Mouse (Mus musculus): ENCODE results near the gene Chrna1. TPM values are rescaled to one million over a fixed set of nuclear protein-coding genes. Genes with fewer than 3 reads are reported as not detected.

The Chrna1 gene
- polyA plus RNA-seq, 1 experiment from 2014 or later = 0.18 TPM

GRCm38 (mm10) chr2:73571304-73571703, 8.8 kb downstream of the Chrna1 start:
- H3K36me3 ChIP-seq (ENCODE audit: control insufficient read depth, insufficient read depth, low read length) = no peaks in the 10 kb centered on the region
- DNase-seq (no peak), ATAC-seq (ENCODE audit: low FRiP score, low TSS enrichment) (no peak)
- H3K27me3 ChIP-seq (ENCODE audit: control insufficient read depth, insufficient read depth, low read length) = no peaks in the 10 kb centered on the region
- H3K4me2 ChIP-seq (ENCODE audit: low read length) = no peak overlapping the region
- H3K27ac ChIP-seq (replicated peaks; ENCODE audit: low read depth, low read length) = no peak overlapping the region
- no peaks in the 10 kb centered on the region for H3K9me3 ChIP-seq (ENCODE audit: control insufficient read depth, low read length)
- no peak overlapping the region for H3K9ac ChIP-seq (replicated peaks; ENCODE audit: low read length)
- H3K4me3 ChIP-seq (replicated peaks; ENCODE audit: low read depth, low read length) = no peak overlapping the region
- peaks cover 6% of the 10 kb centered on the region; the same call in 1 of the 2 replicates for H3K4me1 ChIP-seq (ENCODE audit: control insufficient read depth, insufficient read depth, low read length)
- WGBS = 95% methylated on average over 9 of the region's 9 CpGs

GRCm38 (mm10) chr2:73566989-73567605, 13.0 kb downstream of the Chrna1 start:
- DNase-seq = peak; percentile 88
- no peak overlapping the region for H3K9ac ChIP-seq (replicated peaks; ENCODE audit: low read length)
- H3K27me3 ChIP-seq (ENCODE audit: control insufficient read depth, insufficient read depth, low read length) = no peaks in the 10 kb centered on the region
- ATAC-seq (ENCODE audit: low FRiP score, low TSS enrichment) = no peak; the same call in 1 of the 2 replicates
- no peaks in the 10 kb centered on the region for H3K9me3 ChIP-seq (ENCODE audit: control insufficient read depth, low read length)
- WGBS = 25% methylated on average over 8 of the region's 8 CpGs
- no peak overlapping the region for H3K4me3 ChIP-seq (replicated peaks; ENCODE audit: low read depth, low read length)
- H3K4me2 ChIP-seq (ENCODE audit: low read length) = 0 out of 2 replicates have a peak overlapping the region, but pooled peaks have one; percentile 1
- peaks cover 8% of the 10 kb centered on the region; the same call in 1 of the 2 replicates for H3K4me1 ChIP-seq (ENCODE audit: control insufficient read depth, insufficient read depth, low read length)
- no peak overlapping the region for H3K27ac ChIP-seq (replicated peaks; ENCODE audit: low read depth, low read length)
- no peaks in the 10 kb centered on the region for H3K36me3 ChIP-seq (ENCODE audit: control insufficient read depth, insufficient read depth, low read length)

GRCm38 (mm10) chr2:73566162-73566561, 14.0 kb downstream of the Chrna1 start:
- WGBS = 3% methylated on average over 7 of the region's 7 CpGs

GRCm38 (mm10) chr2:73563690-73564089, 16.4 kb downstream of the Chrna1 start:
- H3K27ac ChIP-seq (replicated peaks; ENCODE audit: low read depth, low read length) = no peak overlapping the region
- peaks cover 17% of the 10 kb centered on the region; the same call in 1 of the 2 replicates for H3K4me1 ChIP-seq (ENCODE audit: control insufficient read depth, insufficient read depth, low read length)
- no peaks in the 10 kb centered on the region for H3K9me3 ChIP-seq (ENCODE audit: control insufficient read depth, low read length)
- DNase-seq (no peak), ATAC-seq (ENCODE audit: low FRiP score, low TSS enrichment) (no peak)
- WGBS = 83% methylated on average over 7 of the region's 7 CpGs
- H3K4me3 ChIP-seq (replicated peaks; ENCODE audit: low read depth, low read length) = no peak overlapping the region
- no peaks in the 10 kb centered on the region for H3K27me3 ChIP-seq (ENCODE audit: control insufficient read depth, insufficient read depth, low read length)
- no peak overlapping the region for H3K9ac ChIP-seq (replicated peaks; ENCODE audit: low read length)
- no peaks in the 10 kb centered on the region for H3K36me3 ChIP-seq (ENCODE audit: control insufficient read depth, insufficient read depth, low read length)
- no peak overlapping the region for H3K4me2 ChIP-seq (ENCODE audit: low read length)

More at GRCm38 (mm10) chr2:73566162-73566561, 14.0 kb downstream of the Chrna1 start:
- no peak overlapping the region for H3K27ac ChIP-seq (replicated peaks; ENCODE audit: low read depth, low read length)
- no peak overlapping the region for H3K4me2 ChIP-seq (ENCODE audit: low read length)
- H3K4me3 ChIP-seq (replicated peaks; ENCODE audit: low read depth, low read length) = no peak overlapping the region
- H3K9ac ChIP-seq (replicated peaks; ENCODE audit: low read length) = no peak overlapping the region
- no peaks in the 10 kb centered on the region for H3K9me3 ChIP-seq (ENCODE audit: control insufficient read depth, low read length)
- H3K27me3 ChIP-seq (ENCODE audit: control insufficient read depth, insufficient read depth, low read length) = no peaks in the 10 kb centered on the region
- H3K36me3 ChIP-seq (ENCODE audit: control insufficient read depth, insufficient read depth, low read length) = no peaks in the 10 kb centered on the region
- ATAC-seq (ENCODE audit: low FRiP score, low TSS enrichment) = no peak
- peaks cover 17% of the 10 kb centered on the region; the same call in 1 of the 2 replicates for H3K4me1 ChIP-seq (ENCODE audit: control insufficient read depth, insufficient read depth, low read length)
- peak; percentile 74 for DNase-seq

GRCm38 (mm10) chr2:73562656-73563055, 17.5 kb downstream of the Chrna1 start:
- DNase-seq = no peak
- H3K4me1 ChIP-seq (ENCODE audit: control insufficient read depth, insufficient read depth, low read length) = peaks cover 17% of the 10 kb centered on the region; the same call in 1 of the 2 replicates
- H3K4me2 ChIP-seq (ENCODE audit: low read length) = no peak overlapping the region
- no peaks in the 10 kb centered on the region for H3K36me3 ChIP-seq (ENCODE audit: control insufficient read depth, insufficient read depth, low read length)
- 96% methylated on average over 9 of the region's 9 CpGs for WGBS
- no peaks in the 10 kb centered on the region for H3K27me3 ChIP-seq (ENCODE audit: control insufficient read depth, insufficient read depth, low read length)
- no peak overlapping the region for H3K9ac ChIP-seq (replicated peaks; ENCODE audit: low read length)
- ATAC-seq (ENCODE audit: low FRiP score, low TSS enrichment) = no peak
- no peak overlapping the region for H3K4me3 ChIP-seq (replicated peaks; ENCODE audit: low read depth, low read length)
- H3K9me3 ChIP-seq (ENCODE audit: control insufficient read depth, low read length) = no peaks in the 10 kb centered on the region
- H3K27ac ChIP-seq (replicated peaks; ENCODE audit: low read depth, low read length) = no peak overlapping the region

- Histone ChIP-seq H3K4me3 (replicated peaks; ENCODE audit: low read depth, low read length) (peak overlapping the region; percentile 36), H3K4me2 (ENCODE audit: low read length) (peak overlapping the region; percentile 61), H3K27ac (replicated peaks; ENCODE audit: low read depth, low read length) (no peak overlapping the region), H3K9ac (replicated peaks; ENCODE audit: low read length) (no peak overlapping the region), H3K4me1 (ENCODE audit: control insufficient read depth, insufficient read depth, low read length) (peaks cover 17% of the 10 kb centered on the region; the same call in 1 of the 2 replicates), H3K27me3 (ENCODE audit: control insufficient read depth, insufficient read depth, low read length) (no peaks in the 10 kb centered on the region), H3K36me3 (ENCODE audit: control insufficient read depth, insufficient read depth, low read length) (no peaks in the 10 kb centered on the region), H3K9me3 (ENCODE audit: control insufficient read depth, low read length) (no peaks in the 10 kb centered on the region)
- peak; percentile 88 for DNase-seq
- 3% methylated on average over 8 of the region's 8 CpGs for WGBS
- peak; percentile 40; the same call in 1 of the 2 replicates for ATAC-seq (ENCODE audit: low FRiP score, low TSS enrichment)
These were observed 18.5 kb downstream of the Chrna1 start for GRCm38 (mm10) chr2:73561665-73562063.

- under 1% methylated on average over 21 of the region's 23 CpGs for WGBS
- H3K27ac ChIP-seq (replicated peaks; ENCODE audit: low read depth, low read length) = no peak overlapping the region
These were observed 19.1 kb downstream of the Chrna1 start for GRCm38 (mm10) chr2:73560899-73561664.

GRCm38 (mm10) chr2:73560445-73560844, 19.7 kb downstream of the Chrna1 start:
- Histone ChIP-seq H3K27me3 (ENCODE audit: control insufficient read depth, insufficient read depth, low read length) (no peaks in the 10 kb centered on the region), H3K9ac (replicated peaks; ENCODE audit: low read length) (no peak overlapping the region; the same call in 1 of the 2 replicates), H3K9me3 (ENCODE audit: control insufficient read depth, low read length) (no peaks in the 10 kb centered on the region), H3K36me3 (ENCODE audit: control insufficient read depth, insufficient read depth, low read length) (no peaks in the 10 kb centered on the region), H3K4me2 (ENCODE audit: low read length) (peak overlapping the region; percentile 61), H3K27ac (replicated peaks; ENCODE audit: low read depth, low read length) (no peak overlapping the region), H3K4me3 (replicated peaks; ENCODE audit: low read depth, low read length) (peak overlapping the region; percentile 36), H3K4me1 (ENCODE audit: control insufficient read depth, insufficient read depth, low read length) (0 out of 2 replicates have a peak, but pooled peaks cover 9% of the 10 kb centered on the region)
- ATAC-seq (ENCODE audit: low FRiP score, low TSS enrichment) (no peak), DNase-seq (no peak)
- 46% methylated on average over 7 of the region's 7 CpGs for WGBS

More at GRCm38 (mm10) chr2:73560899-73561664, 19.1 kb downstream of the Chrna1 start:
- peak overlapping the region; percentile 36 for H3K4me3 ChIP-seq (replicated peaks; ENCODE audit: low read depth, low read length)
- H3K36me3 ChIP-seq (ENCODE audit: control insufficient read depth, insufficient read depth, low read length) = no peaks in the 10 kb centered on the region
- H3K4me1 ChIP-seq (ENCODE audit: control insufficient read depth, insufficient read depth, low read length) = peaks cover 12% of the 10 kb centered on the region; the same call in 1 of the 2 replicates
- H3K9ac ChIP-seq (replicated peaks; ENCODE audit: low read length) = peak overlapping the region; percentile 50
- DNase-seq (peak; percentile 58), ATAC-seq (ENCODE audit: low FRiP score, low TSS enrichment) (peak; percentile 43; the same call in 1 of the 2 replicates)
- H3K27me3 ChIP-seq (ENCODE audit: control insufficient read depth, insufficient read depth, low read length) = no peaks in the 10 kb centered on the region
- no peaks in the 10 kb centered on the region for H3K9me3 ChIP-seq (ENCODE audit: control insufficient read depth, low read length)
- H3K4me2 ChIP-seq (ENCODE audit: low read length) = peak overlapping the region; percentile 61
